In the genomic region with DNA sequence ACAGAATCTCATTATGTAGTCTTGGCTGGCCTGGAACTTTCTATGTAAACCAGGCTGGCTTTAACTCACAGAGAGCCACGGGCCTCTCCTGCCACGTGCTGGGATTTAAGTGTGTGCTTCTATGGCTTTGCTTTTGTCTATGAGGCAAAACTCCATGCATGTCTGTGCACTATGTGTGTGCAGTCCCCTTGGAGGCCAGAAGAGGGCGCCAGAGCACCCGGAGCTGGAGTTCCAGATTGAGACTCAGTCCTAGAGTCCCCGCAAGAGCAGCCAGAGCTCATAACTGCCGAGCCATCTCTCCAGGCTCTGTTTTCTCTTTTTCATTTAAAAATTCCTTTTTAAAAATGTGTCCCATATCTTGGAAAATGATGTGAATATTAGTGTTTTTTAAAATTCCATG, we compare ENCODE assay signal across 13 mouse cellular contexts. TPM values are rescaled to one million over a fixed set of nuclear protein-coding genes. Genes with fewer than 3 reads are reported as not detected.
A peak's percentile ranks its signal among the peaks of the same experiment; 100 is the strongest.
DNase-seq lines count a peak whose midpoint lies in the region; ATAC-seq and TF ChIP-seq lines count a peak whose summit lies in the region.
"Had no signal": no experiment of that assay in that cellular context is flagged by ENCODE, and none has a peak within 500 bp of the region (broad histone marks: within the 10 kb centered on the region; RNA-seq: fewer than 3 reads in every experiment).

No protein-coding gene starts in this region.

- no peaks in the 10 kb centered on the region for H3K27me3 ChIP-seq in liver, embryonic 14.5 days (ENCODE audit: control insufficient read depth, insufficient read depth, low read length)
- no peaks in the 10 kb centered on the region for H3K27me3 ChIP-seq in CH12.LX (replicated peaks)
- H3K27me3 ChIP-seq: neural tube, embryonic 13.5 days had no signal

- H3K4me2 ChIP-seq in liver, embryonic 14.5 days (ENCODE audit: low read depth): no peak overlapping the region
- no peak overlapping the region for H3K4me2 ChIP-seq in CH12.LX (ENCODE audit: insufficient read depth, low read depth, poor library complexity, severe bottlenecking)
- H3K4me2 ChIP-seq: neural tube, embryonic 13.5 days had no signal

- no peak overlapping the region for H3K9ac ChIP-seq in liver, embryonic 14.5 days (replicated peaks)
- H3K9ac ChIP-seq in CH12.LX (ENCODE audit: insufficient read depth, low read depth): no peak overlapping the region
- H3K9ac ChIP-seq: neural tube, embryonic 13.5 days had no signal

- no peaks in the 10 kb centered on the region; the same call in 1 of the 2 replicates for H3K9me3 ChIP-seq in liver, embryonic 14.5 days (ENCODE audit: control insufficient read depth, low read length)
- peaks cover 9% of the 10 kb centered on the region for H3K9me3 ChIP-seq in CH12.LX (replicated peaks; ENCODE audit: low read length)

- TF ChIP-seq CTCF in liver, embryonic 14.5 days (IDR thresholded peaks at IDR 0.05; ENCODE audit: low read depth): peak; percentile 69
- TF ChIP-seq CTCF in CH12.LX (conservative IDR thresholded peaks at IDR 0.05 in 1 of 2, IDR thresholded peaks at IDR 0.05 in 1 of 2; ENCODE audit: low read depth in 2 of 2, low read length in 2 of 2): peak; percentile 44 to 48; a peak in 3 of 4 replicates
- peak; percentile 19; the same call in 1 of the 2 replicates for TF ChIP-seq CTCF in cortical plate, adult 2 months (IDR thresholded peaks at IDR 0.05; ENCODE audit: extremely low read depth, insufficient read depth, low read length)

- dilution Hi-C loops in CH12.LX (cut with MboI; ENCODE audit: extremely low pct_ligation_motif_present, extremely low pct_unique_long_range_greater_than_20kb, low sequenced_read_pairs): no loop called here

- H3K36me3 ChIP-seq in liver, embryonic 14.5 days (replicated peaks; ENCODE audit: control insufficient read depth, insufficient read depth, low read depth): no peaks in the 10 kb centered on the region
- H3K36me3 ChIP-seq in CH12.LX (replicated peaks in 1 of 2; ENCODE audit: control insufficient read depth in 1 of 2, insufficient read depth in 1 of 2, low read length in 1 of 2): peaks cover 6 to 43% of the 10 kb centered on the region in 2 experiments
- H3K36me3 ChIP-seq: neural tube, embryonic 13.5 days had no signal

- no peak for ATAC-seq in CD4-positive, CD25-positive, alpha-beta regulatory T cell, adult 4 months
- ATAC-seq in liver, embryonic 14.5 days (ENCODE audit: insufficient read depth): no peak
- ATAC-seq: hindbrain, embryonic 16.5 days had no signal

- TF ChIP-seq EP300 in liver, embryonic 14.5 days (IDR thresholded peaks at IDR 0.05; ENCODE audit: low read depth): no peak
- TF ChIP-seq EP300 in CH12.LX (IDR thresholded peaks at IDR 0.05; ENCODE audit: low read length): no peak

- H3K79me2 ChIP-seq in CH12.LX (replicated peaks; ENCODE audit: control insufficient read depth, extremely low read depth, insufficient read depth, poor library complexity, severe bottlenecking): no peaks in the 10 kb centered on the region

- TF ChIP-seq POLR2A in CH12.LX (IDR thresholded peaks at IDR 0.05; ENCODE audit: low read depth, low read length): no peak
- no peak for TF ChIP-seq POLR2A in cortical plate, adult 2 months (IDR thresholded peaks at IDR 0.05; ENCODE audit: extremely low read depth, insufficient read depth, low read length)

- TF ChIP-seq RAD21 in CH12.LX (IDR thresholded peaks at IDR 0.05; ENCODE audit: low read depth, low read length): no peak; the same call in none of the 2 replicates

- peak; percentile 56 for DNase-seq in CD4-positive, CD25-positive, alpha-beta regulatory T cell, adult 2 months (ENCODE audit: low read depth, low spot score)
- DNase-seq in liver, embryonic 14.5 days (ENCODE audit: low read depth in 3 of 3, low spot score in 3 of 3): no peak
- DNase-seq in liver: no peak
- DNase-seq in CH12.LX (ENCODE audit: extremely low read depth): no peak
- no peak for DNase-seq in cerebellum, adult 9-11 months
- DNase-seq in layer of hippocampus, adult 8-10 months (ENCODE audit: low spot score in 2 of 2): no peak
- DNase-seq: adrenal gland, adult 8-10 months; heart, adult 18-20 months had no signal

- H3K4me3 ChIP-seq in liver, embryonic 14.5 days (ENCODE audit: insufficient read depth in 1 of 2, low read depth in 2 of 2, low read length in 2 of 2): no peak overlapping the region
- no peak overlapping the region for H3K4me3 ChIP-seq in CH12.LX (replicated peaks in 1 of 3; ENCODE audit: low read depth in 2 of 3, low read length in 2 of 3, poor library complexity in 1 of 3)
- no peak overlapping the region for H3K4me3 ChIP-seq in cortical plate, adult 2 months (ENCODE audit: insufficient read depth, low read length)
- H3K4me3 ChIP-seq: limb, embryonic 10.5 days; neural tube, embryonic 13.5 days had no signal

- in situ Hi-C loops in CH12.LX (cut with MboI; ENCODE audit: low pct_ligation_motif_present, low pct_unique_long_range_greater_than_20kb, low sequenced_read_pairs): no loop called here

- no peak overlapping the region for H3K27ac ChIP-seq in liver, embryonic 14.5 days
- H3K27ac ChIP-seq in CH12.LX (ENCODE audit: insufficient read depth, low read depth): no peak overlapping the region
- H3K27ac ChIP-seq in cortical plate, adult 2 months (ENCODE audit: insufficient read depth, low read length): no peak overlapping the region
- H3K27ac ChIP-seq: limb, embryonic 10.5 days; neural tube, embryonic 13.5 days had no signal

- WGBS in liver, embryonic 14.5 days (ENCODE audit: insufficient replicate concordance): 67% methylated on average over 6 of the region's 6 CpGs

- peaks cover 0 to 9% of the 10 kb centered on the region in 2 experiments; a peak in 2 of 4 replicates for H3K4me1 ChIP-seq in liver, embryonic 14.5 days (replicated peaks; ENCODE audit: control insufficient read depth in 2 of 2, insufficient read depth in 2 of 2, low read length in 1 of 2)
- H3K4me1 ChIP-seq in CH12.LX (ENCODE audit: control insufficient read depth in 1 of 2, insufficient read depth in 2 of 2): peaks cover 0 to 35% of the 10 kb centered on the region in 2 experiments; a peak in 2 of 4 replicates
- no peaks in the 10 kb centered on the region for H3K4me1 ChIP-seq in cortical plate, adult 2 months (ENCODE audit: control insufficient read depth, insufficient read depth, low read length)

TF ChIP-seq in CH12.LX, 34 proteins besides CTCF, POLR2A, EP300 and RAD21:
- no peak for TF ChIP-seq MAX (IDR thresholded peaks at IDR 0.05; ENCODE audit: low read length)
- no peak for TF ChIP-seq ETS1 (conservative IDR thresholded peaks at IDR 0.05; ENCODE audit: low read depth, low read length)
- no peak for TF ChIP-seq PAX5 (IDR thresholded peaks at IDR 0.05; ENCODE audit: low read length)
- no peak for TF ChIP-seq MYC (IDR thresholded peaks at IDR 0.05; ENCODE audit: low read depth, low read length)
- 0 out of 2 replicates have a peak, but pooled peaks have one; percentile 4 for TF ChIP-seq SMC3 (IDR thresholded peaks at IDR 0.05; ENCODE audit: low read depth, low read length)
- no peak for TF ChIP-seq ZC3H11A (IDR thresholded peaks at IDR 0.05; ENCODE audit: low read depth, low read length)

RNA-seq across cellular contexts. Expression of gene Itpr3, which starts 20.8 kb away (rescaled TPM):
- 1 to 10 TPM; 8.2 to 8.6 TPM for polyA plus RNA-seq in CD4-positive, CD25-positive, alpha-beta regulatory T cell, adult 4 months (2017; shearing (Covaris generic))
- polyA plus RNA-seq in liver, embryonic 14.5 days (2012; rRNA removed): 0.96 and 1.00 TPM in 2 replicates
- 0.53 and 0.75 TPM in 2 replicates for polyA plus RNA-seq in liver, embryonic 14.5 days (2014; fragmentation: Nextera tagmentation; extraction: Ambion mirVana)
- 8.3 and 11.3 TPM in 2 replicates for total RNA-seq in CH12.LX (2012; rRNA removed)
- 2.5 TPM in 2 replicates for total RNA-seq in CH12.LX (2014; rRNA removed)
- 8.5 and 9.5 TPM in 2 replicates for polyA plus RNA-seq in CH12.LX (2012; ENCODE audit: insufficient read length, low read depth)
- polyA plus RNA-seq in cortical plate, adult 2 months (2012; rRNA removed): 2.4 and 2.6 TPM in 2 replicates
- total RNA-seq in layer of hippocampus, adult 8-10 months (2022): 1 to 10 TPM; 3.0 to 4.8 (median 3.7) TPM

RNA-seq across cellular contexts. Expression of gene Bak1, which starts 49.1 kb away (rescaled TPM):
- 1 to 10 TPM; 3.2 to 4.8 TPM for polyA plus RNA-seq in CD4-positive, CD25-positive, alpha-beta regulatory T cell, adult 4 months (2017; shearing (Covaris generic))
- polyA plus RNA-seq in liver, embryonic 14.5 days (2012; rRNA removed): 16.1 and 17.3 TPM in 2 replicates
- polyA plus RNA-seq in liver, embryonic 14.5 days (2014; fragmentation: Nextera tagmentation; extraction: Ambion mirVana): 5.4 and 5.8 TPM in 2 replicates
- total RNA-seq in CH12.LX (2012; rRNA removed) (57.3 and 69.8 TPM in 2 replicates), CH12.LX (2014; rRNA removed) (61.8 and 62.9 TPM in 2 replicates)
- 123 and 140 TPM in 2 replicates for polyA plus RNA-seq in CH12.LX (2012; ENCODE audit: insufficient read length, low read depth)
- polyA plus RNA-seq in cortical plate, adult 2 months (2012; rRNA removed): 17.3 and 19.3 TPM in 2 replicates
- total RNA-seq in layer of hippocampus, adult 8-10 months (2022): 10 to 100 TPM; 11.6 to 15.9 (median 13.7) TPM

RNA-seq across cellular contexts. Expression of gene Uqcc2, which starts 55.8 kb away (rescaled TPM):
- 100 to 1,000 TPM; 110 to 129 TPM for polyA plus RNA-seq in CD4-positive, CD25-positive, alpha-beta regulatory T cell, adult 4 months (2017; shearing (Covaris generic))
- polyA plus RNA-seq in liver, embryonic 14.5 days (2012; rRNA removed): 73.6 and 129 TPM in 2 replicates
- 204 and 208 TPM in 2 replicates for polyA plus RNA-seq in liver, embryonic 14.5 days (2014; fragmentation: Nextera tagmentation; extraction: Ambion mirVana)
- 198 and 208 TPM in 2 replicates for total RNA-seq in CH12.LX (2012; rRNA removed)
- total RNA-seq in CH12.LX (2014; rRNA removed): 240 and 277 TPM in 2 replicates
- 107 and 126 TPM in 2 replicates for polyA plus RNA-seq in CH12.LX (2012; ENCODE audit: insufficient read length, low read depth)
- polyA plus RNA-seq in cortical plate, adult 2 months (2012; rRNA removed): 438 and 459 TPM in 2 replicates
- total RNA-seq in layer of hippocampus, adult 8-10 months (2022): 100 to 1,000 TPM; 185 to 220 (median 203) TPM

Comparison
In these comparisons a context has a peak if more than half of its experiments do, and no peak if none do; other contexts are left out.
1. CTCF ChIP-seq: peak in every context shown above with its lines; median percentile 69 in liver, embryonic 14.5 days; 46 in CH12.LX; 19 in cortical plate, adult 2 months.